Mouse (Mus musculus) embryonic facial prominence, embryonic 10.5 days (tissue): ENCODE data around the gene Atxn1. TPM values are rescaled to one million over a fixed set of nuclear protein-coding genes. Genes with fewer than 3 reads are reported as not detected.

Experiments used
- DNase-seq: peaks from one replicate; pipeline ENCODE4 v3.0.0-alpha.2; 2017; ENCODE audit warnings: low spot score
- H3K27ac ChIP-seq: fragments of 300-500 bp; sonication (generic); replicated peaks from 2 replicates; pipeline ENCODE4 v1.5.1; 2016; ENCODE audit warnings: mild to moderate bottlenecking
- H3K27me3 ChIP-seq: fragments of 300-500 bp; sonication (generic); replicated peaks from 2 replicates; pipeline ENCODE4 v1.6.1; 2016; ENCODE audit warnings: low read depth, mild to moderate bottlenecking; ENCODE audit not compliant: poor library complexity, severe bottlenecking
- H3K36me3 ChIP-seq: fragments of 300-500 bp; sonication (generic); replicated peaks from 2 replicates; pipeline ENCODE4 v1.6.1; 2016; ENCODE audit warnings: mild to moderate bottlenecking, moderate library complexity
- H3K4me1 ChIP-seq: fragments of 300-500 bp; sonication (generic); 2 replicates; pipeline ENCODE4 v1.6.1; 2016
- H3K4me3 ChIP-seq: fragments of 300-500 bp; sonication (generic); 2 replicates; pipeline ENCODE4 v1.5.1; 2016; ENCODE audit warnings: mild to moderate bottlenecking, moderate library complexity
- H3K9me3 ChIP-seq: fragments of 300-500 bp; sonication (generic); 2 replicates; pipeline ENCODE4 v1.6.1; 2016; ENCODE audit warnings: mild to moderate bottlenecking
- WGBS: fragments of 180-500 bp; shearing (Covaris S2); methylation state at CpG from one replicate; pipeline ENCODE4 v1.1.7; 2016; 5-methylcytosine and 5-hydroxymethylcytosine counted together
- polyA plus RNA-seq: library from polyadenylated mRNA; unstranded; fragments of >200 nt; fragmentation: Nextera tagmentation; extraction: Ambion mirVana; gene quantifications from 2 replicates; pipeline ENCODE4 v1.2.1, GENCODE M21; 2016

Gene Atxn1
- polyA plus RNA-seq, 1 experiment from 2014 or later, result 1.1 TPM

GRCm38 (mm10) chr13:45726181-45726580 is 238.6 kb downstream of the Atxn1 start:
- H3K9me3 ChIP-seq, result no peaks in the 10 kb centered on the region
- H3K27me3 ChIP-seq, result no peaks in the 10 kb centered on the region
- peak overlapping the region; percentile 24; the same call in 1 of the 2 replicates for H3K27ac ChIP-seq
- no peak overlapping the region for H3K4me3 ChIP-seq
- peaks cover 26% of the 10 kb centered on the region for H3K4me1 ChIP-seq
- no peak for DNase-seq
- WGBS, result 58% methylated on average over 6 of the region's 6 CpGs
- no peaks in the 10 kb centered on the region for H3K36me3 ChIP-seq

GRCm38 (mm10) chr13:45724507-45725259 is 240.1 kb downstream of the Atxn1 start:
- WGBS, result 66% methylated on average over 14 of the region's 14 CpGs
- peaks cover 26% of the 10 kb centered on the region for H3K4me1 ChIP-seq
- no peak overlapping the region for H3K27ac ChIP-seq
- no peak overlapping the region for H3K4me3 ChIP-seq
- no peaks in the 10 kb centered on the region for H3K9me3 ChIP-seq
- no peak for DNase-seq
- no peaks in the 10 kb centered on the region for H3K27me3 ChIP-seq
- no peaks in the 10 kb centered on the region for H3K36me3 ChIP-seq

- no peaks in the 10 kb centered on the region for H3K27me3 ChIP-seq
- 88% methylated on average over 5 of the region's 5 CpGs for WGBS
- no peaks in the 10 kb centered on the region for H3K9me3 ChIP-seq
- peaks cover 33% of the 10 kb centered on the region for H3K4me1 ChIP-seq
- H3K27ac ChIP-seq, result no peak overlapping the region
- no peak overlapping the region for H3K4me3 ChIP-seq
- no peaks in the 10 kb centered on the region for H3K36me3 ChIP-seq
- no peak for DNase-seq
These were observed 241.9 kb downstream of the Atxn1 start for GRCm38 (mm10) chr13:45722885-45723284.

GRCm38 (mm10) chr13:45721621-45722020 is 243.2 kb downstream of the Atxn1 start:
- H3K9me3 ChIP-seq, result no peaks in the 10 kb centered on the region
- WGBS, result 90% methylated on average over 8 of the region's 8 CpGs
- no peak overlapping the region for H3K4me3 ChIP-seq
- peaks cover 31% of the 10 kb centered on the region for H3K4me1 ChIP-seq
- DNase-seq, result no peak
- no peak overlapping the region for H3K27ac ChIP-seq
- H3K36me3 ChIP-seq, result no peaks in the 10 kb centered on the region
- no peaks in the 10 kb centered on the region for H3K27me3 ChIP-seq

- Histone ChIP-seq H3K9me3 (no peaks in the 10 kb centered on the region), H3K27me3 (no peaks in the 10 kb centered on the region), H3K4me3 (no peak overlapping the region), H3K36me3 (no peaks in the 10 kb centered on the region), H3K4me1 (peaks cover 7% of the 10 kb centered on the region), H3K27ac (no peak overlapping the region)
- no peak for DNase-seq
- 40% methylated on average over 3 of the region's 3 CpGs for WGBS
These were observed 246.0 kb downstream of the Atxn1 start for GRCm38 (mm10) chr13:45718850-45719249.

- Histone ChIP-seq H3K4me3 (no peak overlapping the region), H3K4me1 (peaks cover 7% of the 10 kb centered on the region), H3K27me3 (no peaks in the 10 kb centered on the region), H3K36me3 (no peaks in the 10 kb centered on the region), H3K9me3 (no peaks in the 10 kb centered on the region), H3K27ac (no peak overlapping the region)
- WGBS, result 83% methylated on average over 7 of the region's 7 CpGs
- DNase-seq, result no peak
These were observed 249.1 kb downstream of the Atxn1 start for GRCm38 (mm10) chr13:45715583-45716180.

- H3K36me3 ChIP-seq, result no peaks in the 10 kb centered on the region
- no peak overlapping the region for H3K27ac ChIP-seq
- no peak for DNase-seq
- 88% methylated on average over 8 of the region's 8 CpGs for WGBS
- H3K4me1 ChIP-seq, result no peaks in the 10 kb centered on the region
- H3K27me3 ChIP-seq, result no peaks in the 10 kb centered on the region
- no peak overlapping the region for H3K4me3 ChIP-seq
- H3K9me3 ChIP-seq, result no peaks in the 10 kb centered on the region
These were observed 254.8 kb downstream of the Atxn1 start for GRCm38 (mm10) chr13:45710041-45710440.

- H3K27ac ChIP-seq, result no peak overlapping the region
- H3K27me3 ChIP-seq, result no peaks in the 10 kb centered on the region
- DNase-seq, result no peak
- 78% methylated on average over 11 of the region's 11 CpGs for WGBS
- no peaks in the 10 kb centered on the region for H3K4me1 ChIP-seq
- no peaks in the 10 kb centered on the region for H3K9me3 ChIP-seq
- H3K4me3 ChIP-seq, result no peak overlapping the region
- no peaks in the 10 kb centered on the region for H3K36me3 ChIP-seq
These were observed 255.4 kb downstream of the Atxn1 start for GRCm38 (mm10) chr13:45709402-45709801.

GRCm38 (mm10) chr13:45701296-45701790 is 263.5 kb downstream of the Atxn1 start:
- peaks cover 13% of the 10 kb centered on the region for H3K4me1 ChIP-seq
- H3K36me3 ChIP-seq, result no peaks in the 10 kb centered on the region
- H3K27ac ChIP-seq, result no peak overlapping the region
- no peak overlapping the region for H3K4me3 ChIP-seq
- no peaks in the 10 kb centered on the region for H3K9me3 ChIP-seq
- no peaks in the 10 kb centered on the region for H3K27me3 ChIP-seq
- DNase-seq, result no peak
- WGBS, result 86% methylated on average over 7 of the region's 7 CpGs

GRCm38 (mm10) chr13:45698982-45699381 is 265.8 kb downstream of the Atxn1 start:
- Histone ChIP-seq H3K4me3 (no peak overlapping the region), H3K9me3 (no peaks in the 10 kb centered on the region), H3K27me3 (no peaks in the 10 kb centered on the region), H3K27ac (no peak overlapping the region), H3K36me3 (peaks cover 3% of the 10 kb centered on the region; the same call in 1 of the 2 replicates), H3K4me1 (peaks cover 13% of the 10 kb centered on the region)
- DNase-seq, result no peak
- WGBS, result 77% methylated on average over 3 of the region's 3 CpGs

- H3K4me1 ChIP-seq, result peaks cover 32% of the 10 kb centered on the region
- peaks cover 3% of the 10 kb centered on the region; the same call in 1 of the 2 replicates for H3K36me3 ChIP-seq
- H3K27ac ChIP-seq, result no peak overlapping the region
- no peaks in the 10 kb centered on the region for H3K9me3 ChIP-seq
- WGBS, result 94% methylated on average over 6 of the region's 6 CpGs
- no peaks in the 10 kb centered on the region for H3K27me3 ChIP-seq
- no peak overlapping the region for H3K4me3 ChIP-seq
- DNase-seq, result no peak
These were observed 268.8 kb downstream of the Atxn1 start for GRCm38 (mm10) chr13:45696009-45696408.

- 90% methylated on average over 12 of the region's 12 CpGs for WGBS
- Histone ChIP-seq H3K27ac (no peak overlapping the region), H3K4me1 (peaks cover 30% of the 10 kb centered on the region), H3K9me3 (no peaks in the 10 kb centered on the region), H3K4me3 (no peak overlapping the region), H3K27me3 (no peaks in the 10 kb centered on the region), H3K36me3 (peaks cover 3% of the 10 kb centered on the region; the same call in 1 of the 2 replicates)
- DNase-seq, result no peak
These were observed 269.8 kb downstream of the Atxn1 start for GRCm38 (mm10) chr13:45694921-45695437.

- DNase-seq, result no peak
- H3K27me3 ChIP-seq, result no peaks in the 10 kb centered on the region
- no peak overlapping the region for H3K4me3 ChIP-seq
- H3K36me3 ChIP-seq, result peaks cover 3% of the 10 kb centered on the region; the same call in 1 of the 2 replicates
- peaks cover 24% of the 10 kb centered on the region for H3K4me1 ChIP-seq
- WGBS, result 81% methylated on average over 9 of the region's 9 CpGs
- no peak overlapping the region; the same call in 1 of the 2 replicates for H3K27ac ChIP-seq
- H3K9me3 ChIP-seq, result no peaks in the 10 kb centered on the region
These were observed 270.9 kb downstream of the Atxn1 start for GRCm38 (mm10) chr13:45693953-45694352.
